Mouse (Mus musculus): Measurements from ENCODE around the gene Sun1.

The Sun1 gene

DNA sequence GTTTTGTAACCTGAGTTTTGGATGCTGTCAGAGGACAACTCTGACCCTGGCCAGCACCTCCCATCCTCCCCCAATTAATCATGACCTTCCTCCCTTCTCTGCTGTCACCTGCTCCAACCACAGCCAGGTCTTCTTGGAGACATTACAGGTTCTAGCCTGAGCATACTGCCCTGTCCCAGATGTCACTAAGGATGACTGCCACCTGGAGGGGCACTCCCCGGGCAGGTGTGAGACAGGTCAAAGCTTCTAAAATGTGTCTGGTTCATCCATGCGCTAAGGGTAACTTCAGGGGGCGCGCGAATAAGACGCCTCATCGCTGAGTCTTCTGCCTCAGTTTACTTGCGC is 51.3 kb downstream of the Sun1 start:
- no peak for DNase-seq (ENCODE audit: low spot score)

DNA sequence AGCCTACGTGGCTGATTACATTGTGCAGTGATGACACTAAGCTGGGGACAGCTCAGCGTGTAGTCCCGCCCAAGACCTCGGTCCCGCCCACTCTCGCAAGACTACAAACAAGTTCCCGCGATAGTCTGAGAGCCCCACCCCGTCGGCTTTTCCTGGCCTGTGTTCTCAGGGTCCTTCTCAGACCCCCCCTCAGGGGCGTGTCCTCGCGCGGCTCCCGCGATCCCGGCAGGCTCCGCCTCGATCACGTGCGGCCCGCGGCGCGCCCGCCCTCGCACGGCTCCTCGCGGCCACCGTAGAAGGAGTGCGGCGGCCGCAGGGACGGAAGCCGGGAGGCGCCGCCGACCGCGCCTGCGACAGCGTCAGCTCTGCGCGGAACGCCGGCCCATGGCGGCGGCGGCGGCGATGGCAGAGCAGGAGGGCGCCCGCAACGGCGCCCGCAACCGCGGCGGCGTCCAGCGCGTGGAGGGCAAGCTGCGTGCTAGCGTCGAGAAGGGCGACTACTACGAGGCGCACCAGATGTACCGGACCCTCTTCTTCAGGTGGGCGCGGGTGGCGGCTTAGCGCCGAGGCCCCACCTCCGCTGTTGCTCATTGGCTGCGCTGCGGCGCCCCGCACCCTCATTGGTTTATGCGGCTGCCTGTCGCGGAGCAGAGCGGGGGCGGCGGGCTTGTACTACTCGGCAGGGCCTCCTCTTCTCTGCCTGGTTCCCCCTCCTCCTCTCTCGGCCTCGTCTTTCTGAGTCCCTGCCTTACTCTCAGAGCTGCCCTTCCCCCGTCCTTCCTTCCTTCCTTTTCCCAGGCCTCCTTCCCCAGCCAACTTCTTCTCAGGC is 51.9 kb downstream of the Sun1 start, which contains the start of gene Get4:
Gene Get4 (plus strand): TSS at position 244 of the 829 bp plus-strand sequence.
- DNase-seq (ENCODE audit: low spot score): peak; percentile 97

DNA sequence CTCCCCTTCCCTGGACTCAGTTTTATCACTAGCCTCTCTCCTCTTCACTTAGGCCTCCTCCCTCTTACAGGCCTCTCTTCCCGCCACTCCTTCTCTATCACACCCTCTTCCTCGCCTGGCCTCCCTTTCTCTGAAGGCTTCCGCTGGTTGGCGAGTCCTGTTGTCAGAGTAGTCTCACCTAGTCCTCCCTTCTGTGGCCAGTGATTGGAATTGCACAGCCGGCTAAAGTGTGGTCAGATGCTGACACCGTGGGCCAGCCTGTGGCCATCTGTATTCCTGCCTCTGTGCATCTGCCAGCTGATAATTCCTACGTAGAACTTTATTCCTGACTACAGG is 52.4 kb downstream of the Sun1 start:
- peak; percentile 46 for DNase-seq (ENCODE audit: low spot score)

GRCm38 (mm10) chr5:139253301-139253741 is 52.9 kb downstream of the Sun1 start:
- no peak for DNase-seq (ENCODE audit: low spot score)

- no peak for DNase-seq (ENCODE audit: low spot score)
Measured at GRCm38 (mm10) chr5:139254938-139255337, 54.5 kb downstream of the Sun1 start.

- DNase-seq (ENCODE audit: low spot score): no peak
Measured at GRCm38 (mm10) chr5:139255777-139256176, 55.3 kb downstream of the Sun1 start.

DNA sequence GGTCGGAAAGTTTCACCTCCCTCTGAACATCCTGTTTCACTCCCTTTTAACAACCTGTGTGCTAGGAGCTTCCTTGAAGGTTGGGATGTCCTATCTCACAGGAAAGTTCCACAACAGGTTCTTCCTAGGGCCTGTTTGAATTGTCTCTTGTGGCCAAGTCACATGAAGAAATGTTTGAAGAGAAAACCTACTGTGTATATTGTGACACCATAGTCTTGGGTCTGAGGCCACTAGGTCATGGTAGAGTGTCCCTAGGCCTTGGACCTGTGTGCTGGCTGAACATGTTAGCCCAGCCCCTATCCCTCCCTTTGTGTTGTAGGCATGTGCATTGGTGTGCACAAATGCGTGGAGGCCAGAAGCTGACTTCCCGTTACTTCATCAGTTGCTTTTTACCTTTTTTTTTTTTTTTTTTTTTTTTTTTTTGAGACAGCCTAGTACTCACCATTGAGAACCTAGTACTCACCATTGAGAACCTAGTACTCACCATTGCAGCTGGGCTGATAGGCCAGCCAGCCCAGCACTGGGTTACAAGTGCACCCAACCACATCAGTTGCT is 55.9 kb downstream of the Sun1 start:
- DNase-seq (ENCODE audit: low spot score): no peak

DNA sequence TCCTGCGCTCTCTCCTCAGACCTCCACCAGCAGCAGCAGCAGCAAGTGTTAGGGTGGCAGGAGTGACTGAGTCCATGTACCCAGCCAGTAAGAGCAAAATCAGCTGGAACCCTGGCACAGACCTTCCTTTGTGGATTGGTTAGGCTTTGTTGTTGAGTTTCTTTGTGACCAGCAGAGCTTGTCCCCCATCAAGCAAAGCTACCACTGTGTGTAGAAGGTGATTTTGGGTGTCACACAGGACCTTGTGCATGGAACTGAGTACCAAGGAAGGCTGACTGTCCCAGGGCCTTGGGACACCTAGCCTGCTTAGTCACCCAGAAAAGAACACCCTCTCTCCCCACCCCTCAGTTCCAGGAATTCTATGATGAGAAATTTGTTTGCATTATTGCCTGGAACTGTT is 56.8 kb downstream of the Sun1 start:
- DNase-seq (ENCODE audit: low spot score): no peak

GRCm38 (mm10) chr5:139257818-139258217 is 57.4 kb downstream of the Sun1 start:
- no peak for DNase-seq (ENCODE audit: low spot score)

DNA sequence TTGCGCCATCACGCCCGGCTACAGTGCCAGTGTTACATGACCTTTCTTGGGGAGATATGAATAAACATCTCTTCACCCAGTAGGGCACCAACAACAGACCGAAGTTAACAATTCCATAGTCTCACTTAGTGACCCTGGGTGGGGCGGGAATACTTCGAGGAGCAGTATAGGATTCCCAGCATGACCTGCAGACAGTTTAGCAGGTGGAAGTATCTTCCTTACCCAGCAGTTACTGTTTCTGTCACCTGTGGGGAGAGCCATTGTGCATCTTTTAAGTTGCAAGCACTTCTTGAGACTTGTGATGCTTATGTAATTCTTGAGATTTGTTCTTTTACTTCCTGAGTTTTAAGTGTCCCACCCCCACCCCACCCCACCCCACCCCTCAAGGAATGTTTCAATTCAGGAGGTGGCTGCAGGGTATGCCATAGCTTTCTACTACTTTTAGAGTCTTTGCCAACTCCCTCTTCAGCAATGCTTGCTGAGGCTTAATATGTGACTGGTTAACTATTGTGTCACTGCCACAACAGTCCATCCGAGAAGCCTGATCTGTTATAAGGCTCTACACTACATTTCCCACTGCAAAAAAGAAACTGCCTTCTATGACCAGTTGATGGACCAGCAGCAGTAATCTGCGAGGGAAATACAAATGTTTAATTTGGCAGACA is 58.1 kb downstream of the Sun1 start:
- DNase-seq (ENCODE audit: low spot score): no peak

DNA sequence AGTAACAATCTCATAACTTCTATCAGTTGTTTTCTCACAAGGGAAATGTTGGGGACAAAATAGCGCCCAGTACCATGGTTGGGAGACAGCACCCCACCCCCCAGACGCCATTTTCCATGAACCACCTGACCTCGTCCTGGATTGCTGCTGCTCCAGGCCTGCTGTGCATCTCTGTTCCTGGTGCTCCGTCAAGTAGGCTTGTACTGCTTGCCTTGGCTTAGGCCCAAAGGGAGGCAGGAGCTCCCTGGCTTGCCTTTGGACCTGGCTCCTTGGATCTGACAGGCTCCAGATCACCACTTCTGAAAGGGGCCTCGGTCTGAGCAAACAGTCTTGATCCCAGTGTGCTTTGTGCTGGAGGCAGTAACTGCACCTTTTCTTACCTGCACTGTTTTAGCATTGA is 59.4 kb downstream of the Sun1 start:
- no peak for DNase-seq (ENCODE audit: low spot score)

DNA sequence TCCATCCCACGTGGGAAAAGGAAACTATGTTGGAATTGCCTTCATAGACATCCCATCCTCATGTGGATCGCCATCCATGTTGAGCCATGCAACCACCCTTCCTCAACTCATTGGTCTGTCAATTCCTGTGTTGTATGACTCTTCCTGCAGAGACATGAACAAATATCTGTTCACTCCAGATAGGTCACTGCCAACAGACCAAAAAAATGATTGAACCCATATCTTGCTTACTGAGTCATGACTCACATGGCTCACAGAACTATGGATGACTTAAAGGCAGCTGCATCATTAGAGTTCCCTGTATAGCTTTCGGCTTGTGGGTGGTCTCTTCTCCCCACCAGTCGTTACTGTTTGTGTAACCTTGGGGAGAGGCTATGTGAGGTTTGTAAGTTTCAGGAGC is 61.0 kb downstream of the Sun1 start:
- no peak for DNase-seq (ENCODE audit: low spot score)

- no peak for DNase-seq (ENCODE audit: low spot score)
Measured at GRCm38 (mm10) chr5:139267661-139268060, 67.2 kb downstream of the Sun1 start.

DNA sequence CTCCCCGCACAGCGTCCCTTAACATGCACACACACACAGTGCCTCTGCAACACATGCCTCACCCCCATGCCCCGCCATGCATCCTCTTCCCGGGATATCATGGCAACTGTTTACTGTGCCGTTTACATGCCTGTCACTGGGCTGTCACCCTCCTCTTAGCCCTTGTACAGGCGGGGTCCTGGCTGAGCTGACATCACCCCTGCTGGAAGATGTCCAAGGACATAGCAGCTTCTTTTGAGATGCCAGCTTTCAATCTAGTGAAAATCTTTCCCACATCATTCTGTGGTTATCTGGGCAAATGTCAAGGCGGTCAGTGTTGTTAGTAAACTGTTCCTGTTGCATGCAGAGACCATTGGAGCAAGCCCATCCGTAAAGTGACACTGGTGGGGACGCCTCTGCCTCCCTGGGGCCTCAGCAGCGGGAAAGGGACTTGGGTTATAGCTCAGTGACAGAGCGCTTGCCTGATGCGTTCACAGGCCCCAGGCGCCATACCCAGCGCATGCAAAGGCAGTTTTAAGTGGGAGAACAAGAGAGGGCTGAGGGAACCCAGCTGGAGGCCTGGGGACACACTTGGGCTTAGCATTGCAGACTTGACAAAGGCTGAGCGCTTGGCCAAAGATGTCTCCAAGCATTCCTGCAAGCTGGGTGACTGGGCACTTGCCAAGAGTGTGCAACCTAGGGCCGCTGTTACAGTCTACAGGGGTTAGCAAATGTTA is 70.5 kb downstream of the Sun1 start:
- no peak for DNase-seq (ENCODE audit: low spot score)

GRCm38 (mm10) chr5:139271994-139272554 is 71.6 kb downstream of the Sun1 start:
- no peak for DNase-seq (ENCODE audit: low spot score)

DNA sequence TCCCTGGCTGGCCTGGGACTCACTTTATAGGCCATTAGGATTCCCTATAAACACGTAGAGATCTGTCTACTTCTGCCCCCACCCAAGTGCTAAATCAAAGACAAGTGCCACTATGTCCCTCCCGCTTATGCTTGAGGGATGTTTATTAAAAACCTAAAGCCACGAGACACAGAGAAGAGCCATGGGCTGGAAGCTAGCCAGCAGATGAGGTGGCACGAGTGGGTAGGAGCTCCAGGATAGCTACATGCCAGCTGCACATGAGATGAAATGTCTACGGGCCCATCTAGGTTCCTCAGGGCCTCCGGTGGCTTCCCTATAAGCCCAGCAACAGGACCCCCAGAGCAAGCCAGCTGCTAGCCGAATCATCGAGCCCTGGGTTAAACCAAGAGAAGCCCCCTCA is 76.8 kb downstream of the Sun1 start:
- no peak for DNase-seq (ENCODE audit: low spot score)

DNA sequence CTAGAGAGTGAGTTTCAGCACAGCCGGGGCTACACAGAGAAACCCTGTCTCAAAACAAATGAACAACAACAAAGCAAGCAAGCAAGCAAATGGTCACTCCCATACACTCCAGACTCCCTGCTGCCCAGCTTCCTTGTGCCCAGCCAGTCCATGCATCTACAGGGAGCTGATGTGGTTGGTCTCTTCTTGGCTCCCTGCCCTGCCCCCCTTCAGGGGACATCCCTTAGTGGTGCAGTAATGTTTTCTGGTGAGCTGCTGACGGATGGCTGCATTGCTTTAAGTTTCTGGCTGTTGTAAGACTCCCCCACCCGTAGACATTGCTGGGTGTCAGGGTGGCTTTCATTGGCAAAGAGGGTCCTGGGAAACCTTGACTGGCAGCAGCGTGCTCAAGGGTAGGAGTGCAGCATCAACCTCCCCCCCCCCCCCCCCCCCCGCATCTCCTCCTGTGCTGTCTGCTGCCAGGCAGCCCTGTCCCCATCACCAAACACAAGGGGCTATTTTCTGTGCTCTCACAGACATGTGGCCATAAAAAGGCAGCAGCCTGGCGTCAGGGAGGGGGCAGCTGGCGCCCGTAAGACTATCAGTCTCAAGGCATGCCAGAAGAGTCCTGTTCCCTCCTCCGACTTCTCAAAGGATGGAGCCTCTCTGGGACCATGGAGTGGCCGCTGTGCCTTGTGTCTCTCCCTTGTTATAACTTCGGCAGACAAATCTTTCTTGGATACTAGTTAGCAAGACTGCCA is 81.1 kb downstream of the Sun1 start:
- no peak for DNase-seq (ENCODE audit: low spot score)

DNA sequence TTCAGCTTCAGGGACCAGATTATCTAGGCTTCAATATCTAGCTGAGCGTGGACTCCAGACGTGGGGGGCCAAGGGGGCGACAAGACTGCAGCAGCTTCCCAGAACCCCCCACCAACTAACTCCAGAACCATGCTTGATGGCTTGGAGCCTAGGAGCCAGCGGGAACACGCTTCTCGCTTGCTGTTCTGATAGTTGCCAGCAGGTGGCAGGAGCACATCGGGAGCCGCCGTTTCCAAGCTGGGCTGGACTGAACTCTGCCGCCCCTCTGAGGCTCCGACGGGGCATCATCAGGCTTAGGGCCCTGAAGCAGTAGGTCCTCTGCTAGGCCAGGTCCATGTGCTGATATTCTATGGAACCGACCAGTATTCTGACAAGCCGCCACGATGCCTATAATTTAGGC is 81.8 kb downstream of the Sun1 start:
- DNase-seq (ENCODE audit: low spot score): peak; percentile 95

DNA sequence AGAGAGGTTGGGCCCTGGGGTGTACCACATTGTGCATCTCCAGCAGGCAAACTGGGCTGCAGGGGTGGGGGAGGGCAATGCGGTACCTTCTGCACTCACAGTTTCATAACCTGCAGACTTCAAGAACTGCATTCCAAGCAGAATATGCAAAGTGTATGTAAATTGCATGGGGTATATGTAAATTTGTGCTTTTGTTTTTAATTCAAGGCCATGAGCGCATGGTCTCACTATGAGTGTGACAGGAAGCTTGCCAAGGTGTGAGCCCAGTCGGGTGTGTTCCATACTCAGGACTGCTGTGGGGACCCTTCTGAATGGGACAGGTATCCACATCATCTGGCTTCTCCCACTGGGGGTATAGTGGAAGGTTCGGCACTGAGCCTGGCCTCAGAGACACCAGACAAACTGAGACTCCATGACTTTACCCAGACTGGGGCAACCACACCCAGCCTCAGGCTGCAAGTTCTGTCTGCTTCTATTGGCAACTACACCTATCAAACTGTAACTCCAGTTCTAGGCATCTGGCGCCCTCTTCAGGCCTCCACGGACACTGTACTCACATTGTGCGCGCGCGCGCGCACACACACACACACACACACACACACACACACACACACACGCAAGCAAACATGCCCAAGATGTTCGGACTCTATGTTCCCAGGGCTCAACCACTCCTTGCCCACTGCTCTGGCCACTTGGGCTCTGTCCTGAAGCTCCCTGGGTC is 83.2 kb downstream of the Sun1 start:
- no peak for DNase-seq (ENCODE audit: low spot score)

DNA sequence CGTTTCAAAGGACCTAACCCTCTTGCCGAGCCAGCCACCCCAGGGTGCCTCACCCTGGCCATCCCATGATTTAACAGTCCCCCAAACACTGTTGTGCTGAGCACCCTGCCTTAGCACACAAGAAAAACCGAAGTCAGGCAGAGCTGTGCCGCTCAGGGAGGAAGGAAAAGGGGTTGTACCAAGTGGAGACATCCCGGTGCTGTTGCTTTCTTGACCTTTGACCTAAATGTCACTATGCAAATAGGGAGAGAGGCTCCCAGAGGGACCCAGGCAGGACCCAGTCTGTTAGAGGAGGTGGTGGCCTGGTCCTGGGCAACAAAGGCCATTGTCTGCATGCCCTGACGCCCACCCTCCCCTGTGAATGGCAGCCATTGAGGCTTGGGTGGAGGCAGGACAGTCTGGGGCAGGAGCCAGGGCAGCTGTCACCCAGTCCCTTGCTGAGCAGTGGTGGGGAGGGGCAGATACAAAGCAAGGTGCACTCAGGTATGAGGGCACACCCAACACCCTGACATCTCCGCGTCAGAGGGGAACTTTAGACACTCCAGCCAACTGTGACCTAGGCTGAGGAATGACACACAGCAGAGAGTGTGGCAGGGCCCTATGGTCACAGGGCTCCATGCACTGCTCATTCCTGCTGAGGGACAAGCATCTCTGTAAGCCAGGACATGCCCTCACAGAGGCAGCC is 85.1 kb downstream of the Sun1 start:
- no peak for DNase-seq (ENCODE audit: low spot score)

Measured in embryo, embryonic 10 days (tissue).